Mouse (Mus musculus): ENCODE data around the gene Arl15. TPM values are rescaled to one million over a fixed set of nuclear protein-coding genes. Genes with fewer than 3 reads are reported as not detected.

Gene Arl15
- polyA plus RNA-seq, 1 experiment from 2014 or later, result 11.8 TPM

GRCm38 (mm10) chr13:114090786-114091185 is 296.5 kb downstream of the Arl15 start:
- WGBS, result 88% methylated on average over 6 of the region's 6 CpGs

GRCm38 (mm10) chr13:114091231-114091630 is 296.9 kb downstream of the Arl15 start:
- H3K9me3 ChIP-seq (ENCODE audit: low read depth, low read length), result no peaks in the 10 kb centered on the region
- H3K36me3 ChIP-seq (ENCODE audit: insufficient read depth), result no peaks in the 10 kb centered on the region
- no peak overlapping the region for H3K4me2 ChIP-seq
- ATAC-seq (ENCODE audit: insufficient read depth), result no peak
- H3K27me3 ChIP-seq (ENCODE audit: insufficient read depth, low read length), result no peaks in the 10 kb centered on the region
- no peak overlapping the region for H3K9ac ChIP-seq
- H3K4me3 ChIP-seq (ENCODE audit: low read depth, low read length), result no peak overlapping the region
- 66% methylated on average over 9 of the region's 9 CpGs for WGBS
- no peak for TF ChIP-seq CTCF (IDR thresholded peaks at IDR 0.05; ENCODE audit: low read depth)
- no peaks in the 10 kb centered on the region for H3K4me1 ChIP-seq (ENCODE audit: insufficient read depth)
- no peak for DNase-seq
- no peak overlapping the region for H3K27ac ChIP-seq (ENCODE audit: low read depth)

More at GRCm38 (mm10) chr13:114090786-114091185, 296.5 kb downstream of the Arl15 start:
- Histone ChIP-seq H3K9ac (no peak overlapping the region), H3K36me3 (ENCODE audit: insufficient read depth) (no peaks in the 10 kb centered on the region), H3K9me3 (ENCODE audit: low read depth, low read length) (no peaks in the 10 kb centered on the region), H3K27me3 (ENCODE audit: insufficient read depth, low read length) (no peaks in the 10 kb centered on the region), H3K4me1 (ENCODE audit: insufficient read depth) (no peaks in the 10 kb centered on the region), H3K27ac (ENCODE audit: low read depth) (no peak overlapping the region), H3K4me2 (no peak overlapping the region), H3K4me3 (ENCODE audit: low read depth, low read length) (no peak overlapping the region)
- ATAC-seq (ENCODE audit: insufficient read depth) (no peak), DNase-seq (no peak)
- no peak for TF ChIP-seq CTCF (IDR thresholded peaks at IDR 0.05; ENCODE audit: low read depth)

- TF ChIP-seq CTCF (IDR thresholded peaks at IDR 0.05; ENCODE audit: low read depth), result no peak
- DNase-seq (no peak), ATAC-seq (ENCODE audit: insufficient read depth) (no peak)
- Histone ChIP-seq H3K4me3 (ENCODE audit: low read depth, low read length) (no peak overlapping the region), H3K4me1 (ENCODE audit: insufficient read depth) (no peaks in the 10 kb centered on the region), H3K36me3 (ENCODE audit: insufficient read depth) (no peaks in the 10 kb centered on the region), H3K9ac (no peak overlapping the region), H3K27ac (ENCODE audit: low read depth) (no peak overlapping the region), H3K9me3 (ENCODE audit: low read depth, low read length) (no peaks in the 10 kb centered on the region), H3K4me2 (no peak overlapping the region), H3K27me3 (ENCODE audit: insufficient read depth, low read length) (no peaks in the 10 kb centered on the region)
- WGBS, result 73% methylated on average over 7 of the region's 7 CpGs
Measured at GRCm38 (mm10) chr13:114094151-114094875, 300.0 kb downstream of the Arl15 start.

GRCm38 (mm10) chr13:114095440-114095839 is 301.1 kb downstream of the Arl15 start:
- H3K4me2 ChIP-seq, result no peak overlapping the region
- H3K4me1 ChIP-seq (ENCODE audit: insufficient read depth), result no peaks in the 10 kb centered on the region
- no peaks in the 10 kb centered on the region for H3K36me3 ChIP-seq (ENCODE audit: insufficient read depth)
- H3K4me3 ChIP-seq (ENCODE audit: low read depth, low read length), result no peak overlapping the region
- DNase-seq (no peak), ATAC-seq (ENCODE audit: insufficient read depth) (no peak)
- H3K27me3 ChIP-seq (ENCODE audit: insufficient read depth, low read length), result no peaks in the 10 kb centered on the region
- H3K9me3 ChIP-seq (ENCODE audit: low read depth, low read length), result no peaks in the 10 kb centered on the region
- 88% methylated on average over 4 of the region's 4 CpGs for WGBS
- H3K9ac ChIP-seq, result no peak overlapping the region
- TF ChIP-seq CTCF (IDR thresholded peaks at IDR 0.05; ENCODE audit: low read depth), result no peak
- H3K27ac ChIP-seq (ENCODE audit: low read depth), result no peak overlapping the region

- Histone ChIP-seq H3K4me2 (no peak overlapping the region), H3K27ac (ENCODE audit: low read depth) (no peak overlapping the region), H3K36me3 (ENCODE audit: insufficient read depth) (no peaks in the 10 kb centered on the region), H3K4me3 (ENCODE audit: low read depth, low read length) (no peak overlapping the region), H3K4me1 (ENCODE audit: insufficient read depth) (no peaks in the 10 kb centered on the region), H3K27me3 (ENCODE audit: insufficient read depth, low read length) (no peaks in the 10 kb centered on the region), H3K9ac (no peak overlapping the region), H3K9me3 (ENCODE audit: low read depth, low read length) (no peaks in the 10 kb centered on the region)
- ATAC-seq (ENCODE audit: insufficient read depth) (no peak), DNase-seq (no peak)
- no peak for TF ChIP-seq CTCF (IDR thresholded peaks at IDR 0.05; ENCODE audit: low read depth)
Measured at GRCm38 (mm10) chr13:114096386-114096785, 302.1 kb downstream of the Arl15 start.

GRCm38 (mm10) chr13:114101155-114101554 is 306.9 kb downstream of the Arl15 start:
- no peak for ATAC-seq (ENCODE audit: insufficient read depth)

GRCm38 (mm10) chr13:114106083-114106482 is 311.8 kb downstream of the Arl15 start:
- H3K36me3 ChIP-seq (ENCODE audit: insufficient read depth), result no peaks in the 10 kb centered on the region
- H3K9ac ChIP-seq, result no peak overlapping the region
- no peak overlapping the region for H3K4me2 ChIP-seq
- H3K9me3 ChIP-seq (ENCODE audit: low read depth, low read length), result no peaks in the 10 kb centered on the region
- TF ChIP-seq CTCF (IDR thresholded peaks at IDR 0.05; ENCODE audit: low read depth), result no peak
- no peak overlapping the region for H3K4me3 ChIP-seq (ENCODE audit: low read depth, low read length)
- WGBS, result 41% methylated on average over 7 of the region's 7 CpGs
- DNase-seq, result peak; percentile 21
- no peaks in the 10 kb centered on the region for H3K27me3 ChIP-seq (ENCODE audit: insufficient read depth, low read length)
- no peaks in the 10 kb centered on the region for H3K4me1 ChIP-seq (ENCODE audit: insufficient read depth)
- ATAC-seq (ENCODE audit: insufficient read depth), result no peak
- H3K27ac ChIP-seq (ENCODE audit: low read depth), result no peak overlapping the region

More at GRCm38 (mm10) chr13:114101155-114101554, 306.9 kb downstream of the Arl15 start:
- no peaks in the 10 kb centered on the region for H3K27me3 ChIP-seq (ENCODE audit: insufficient read depth, low read length)
- no peak overlapping the region for H3K9ac ChIP-seq
- 60% methylated on average over 5 of the region's 5 CpGs for WGBS
- no peaks in the 10 kb centered on the region for H3K4me1 ChIP-seq (ENCODE audit: insufficient read depth)
- H3K9me3 ChIP-seq (ENCODE audit: low read depth, low read length), result no peaks in the 10 kb centered on the region
- no peak overlapping the region for H3K27ac ChIP-seq (ENCODE audit: low read depth)
- H3K4me2 ChIP-seq, result no peak overlapping the region
- no peak overlapping the region for H3K4me3 ChIP-seq (ENCODE audit: low read depth, low read length)
- no peak for TF ChIP-seq CTCF (IDR thresholded peaks at IDR 0.05; ENCODE audit: low read depth)
- no peaks in the 10 kb centered on the region for H3K36me3 ChIP-seq (ENCODE audit: insufficient read depth)
- DNase-seq, result peak; percentile 46
